Mouse (Mus musculus) MEL (cell line): ENCODE measurements at regions not wholly inside any gene's neighbourhood (a gene's known extent, or its start where the extent isn't known, plus 50 kb on each side); places are given as distances from the start of the nearest gene placed in this dataset.

Experiments
- CTCF ChIP-seq, 3 experiments: IDR thresholded peaks in 2 of 3; conservative IDR thresholded peaks in 1 of 3; 2 replicates each; pipeline ENCODE4 v1.5.1; 2011 to 2012; ENCODE audit warnings: low read length in 3 of 3, low read depth in 2 of 3, mild to moderate bottlenecking in 2 of 3, improper control_type of control experiment in 1 of 3, inconsistent platforms in 1 of 3, mixed read lengths in 1 of 3, moderate library complexity in 1 of 3; ENCODE audit not compliant: control insufficient read depth in 1 of 3, insufficient read depth in 1 of 3, poor library complexity in 1 of 3, severe bottlenecking in 1 of 3
- ZKSCAN1 ChIP-seq: IDR thresholded peaks from 2 replicates; pipeline ENCODE4 v1.6.1; 2012; ENCODE audit warnings: low read depth, mild to moderate bottlenecking, inconsistent platforms, low read length, improper control_type of control experiment, moderate library complexity

DNA sequence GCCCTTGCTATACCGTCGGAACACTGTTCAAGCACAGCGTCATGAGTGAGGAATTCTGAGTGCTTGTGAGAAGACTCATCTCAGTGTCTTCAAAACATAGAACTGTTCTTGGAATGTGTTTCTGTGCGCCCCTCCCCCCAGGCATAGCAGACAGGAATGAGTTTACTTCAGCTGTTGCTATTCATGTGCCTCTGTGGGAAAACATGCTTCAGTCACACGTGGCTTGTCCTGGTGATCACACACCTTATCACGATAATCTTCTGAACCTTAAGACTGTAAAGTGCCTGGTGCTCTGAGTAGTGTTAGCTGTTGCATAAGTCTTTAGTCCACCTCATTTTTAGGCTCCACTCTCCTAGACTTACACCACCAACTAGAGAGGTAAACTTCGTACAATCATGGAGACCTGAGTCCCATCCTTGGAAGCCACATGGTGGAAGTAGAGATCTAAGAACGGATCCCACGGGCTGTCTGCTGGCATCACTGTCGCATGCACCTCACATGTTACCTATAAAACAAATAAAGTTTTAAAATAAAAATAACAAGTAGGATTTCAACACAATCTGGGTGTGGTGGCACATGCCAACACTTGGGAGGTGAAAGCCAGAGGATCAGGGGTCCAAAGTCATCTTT, 1143.8 kb downstream of the 4930447A16Rik start:
- TF ChIP-seq CTCF (IDR thresholded peaks at IDR 0.05 in 2 of 3, conservative IDR thresholded peaks at IDR 0.05 in 1 of 3; ENCODE audit: control insufficient read depth in 1 of 3, insufficient read depth in 1 of 3, low read depth in 2 of 3, low read length in 3 of 3, poor library complexity in 1 of 3, severe bottlenecking in 1 of 3), result no peak
- TF ChIP-seq ZKSCAN1, result no peak
